Mouse (Mus musculus): ENCODE results near the gene Lrrc39.

Lrrc39 gene

DNA sequence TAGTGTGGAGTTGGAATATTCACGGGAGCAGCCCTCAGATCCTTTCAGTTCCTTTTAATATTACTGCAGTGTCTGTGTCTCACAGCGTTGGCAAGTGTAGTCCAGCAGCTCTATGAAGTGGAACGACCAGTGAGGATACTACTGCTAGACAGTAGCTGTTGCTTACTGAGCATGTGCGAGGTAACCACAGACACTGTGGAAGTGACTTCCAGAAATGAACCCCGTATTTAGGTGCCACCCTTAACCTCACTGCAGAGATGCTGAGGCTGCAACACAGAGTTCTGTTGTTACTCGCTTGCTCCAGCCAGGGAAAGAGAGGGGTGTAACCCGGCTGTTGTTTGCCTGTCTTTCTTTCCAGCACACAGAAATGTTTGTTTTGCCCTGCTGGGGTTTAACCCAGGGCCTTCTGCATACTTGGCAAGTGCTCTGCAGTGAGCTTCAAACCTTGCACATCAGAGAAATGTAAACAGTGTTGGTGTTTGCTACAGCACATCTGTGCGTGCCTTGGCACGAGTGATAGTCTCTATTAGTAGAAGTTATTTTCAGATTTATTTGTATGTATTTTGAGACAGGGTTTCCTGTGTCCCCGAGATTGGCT is 51.6 kb downstream of the Lrrc39 start, which contains the start of gene Trmt13:
TSS of gene Trmt13 (minus strand) at position 293 of the 598 bp plus-strand sequence.
- DNase-seq, result no peak

DNA sequence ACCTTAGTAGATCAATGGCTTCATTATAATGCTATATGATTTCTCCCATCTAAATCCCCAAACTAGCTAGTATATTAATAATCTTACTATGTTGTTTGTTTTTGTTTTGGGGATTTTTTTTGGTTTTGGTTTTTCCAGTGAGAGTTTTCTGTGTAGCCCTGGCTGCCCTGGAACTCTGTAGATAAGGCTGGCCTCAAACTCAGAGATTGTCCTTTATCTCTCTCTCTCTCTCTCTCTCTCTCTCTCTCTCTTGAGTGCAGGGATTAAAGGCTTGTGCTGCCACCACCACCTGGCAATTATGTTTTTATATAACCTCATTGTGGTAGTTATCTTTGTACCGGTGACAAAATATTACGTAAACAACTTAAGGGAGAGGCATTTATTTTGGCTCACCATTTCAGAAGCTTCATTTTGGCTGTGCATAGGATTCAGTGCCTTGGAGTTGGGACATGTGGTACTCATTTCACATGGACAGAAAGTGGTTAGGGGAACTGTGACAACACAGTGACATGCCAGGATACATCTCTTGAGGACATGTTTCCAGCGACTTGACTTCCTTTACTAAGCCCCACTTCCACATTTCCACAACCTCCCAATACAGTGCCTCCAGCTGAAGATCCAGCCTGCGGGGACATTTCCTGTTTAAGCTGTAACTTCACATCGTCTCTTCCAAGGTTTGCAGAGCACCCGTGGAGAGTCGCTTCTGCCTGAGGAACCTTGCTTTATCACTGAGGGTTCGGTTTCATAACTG is 52.7 kb downstream of the Lrrc39 start:
- no peak for DNase-seq

- DNase-seq, result no peak
Observed at GRCm38 (mm10) chr3:116618855-116619254, 56.1 kb downstream of the Lrrc39 start.

DNA sequence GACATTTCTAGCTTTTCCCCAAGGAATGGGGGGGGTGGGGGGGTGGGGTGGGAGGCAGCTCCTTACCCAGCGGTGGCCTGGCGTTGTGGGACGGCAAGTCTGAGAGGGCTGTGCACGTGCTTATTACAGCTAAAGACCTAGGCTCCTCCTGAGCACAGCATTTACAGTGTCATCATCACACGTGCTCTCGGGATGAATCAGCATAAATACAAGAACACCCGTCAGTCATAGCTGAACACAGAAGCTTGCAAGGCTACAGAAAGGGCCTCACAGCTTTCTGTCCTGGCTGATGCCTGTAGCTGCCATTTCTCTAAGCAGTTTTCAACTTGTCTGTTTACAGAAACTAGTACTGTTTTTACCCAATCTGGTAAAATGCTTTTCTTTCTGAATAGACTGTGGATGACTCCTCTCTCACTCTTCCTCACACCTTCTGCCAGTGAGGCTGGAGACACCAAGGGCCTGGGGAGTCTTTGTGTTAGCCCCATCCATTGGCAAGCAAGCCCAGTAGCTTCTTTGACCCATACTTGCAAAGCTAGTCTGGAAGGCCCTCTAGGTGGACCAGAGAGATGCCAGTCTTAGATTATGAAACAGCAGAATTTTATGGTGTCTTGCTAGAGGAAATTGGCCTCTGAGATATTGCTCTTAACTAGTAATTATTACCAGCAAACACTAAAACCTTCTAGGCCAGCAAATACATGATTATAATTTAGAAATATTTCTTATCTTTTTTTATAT is 58.0 kb downstream of the Lrrc39 start:
- no peak for DNase-seq

DNA sequence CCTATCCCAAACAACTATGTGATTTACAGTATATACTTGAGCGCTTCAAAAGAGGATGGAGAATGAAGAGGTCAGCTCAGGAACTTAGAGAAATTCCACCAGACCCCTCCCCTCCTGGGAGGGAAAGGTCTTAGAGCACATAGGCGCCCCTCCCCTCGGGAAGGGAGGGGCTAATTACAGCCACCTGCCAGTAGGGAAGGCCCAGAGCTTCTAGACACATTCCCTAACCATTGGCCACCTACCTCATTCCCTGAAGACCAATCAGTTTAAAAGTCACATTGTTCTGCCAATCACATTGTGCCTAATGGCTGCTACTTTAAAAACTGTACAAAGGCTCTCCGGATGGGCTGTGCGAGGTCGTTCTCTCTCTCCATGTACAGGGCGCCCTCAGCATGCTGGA is 59.9 kb downstream of the Lrrc39 start:
- no peak for DNase-seq

- DNase-seq, result no peak
Observed at GRCm38 (mm10) chr3:116631459-116631858, 68.7 kb downstream of the Lrrc39 start.
